ENCODE assay signal across 8 mouse cellular contexts in the genomic region with DNA sequence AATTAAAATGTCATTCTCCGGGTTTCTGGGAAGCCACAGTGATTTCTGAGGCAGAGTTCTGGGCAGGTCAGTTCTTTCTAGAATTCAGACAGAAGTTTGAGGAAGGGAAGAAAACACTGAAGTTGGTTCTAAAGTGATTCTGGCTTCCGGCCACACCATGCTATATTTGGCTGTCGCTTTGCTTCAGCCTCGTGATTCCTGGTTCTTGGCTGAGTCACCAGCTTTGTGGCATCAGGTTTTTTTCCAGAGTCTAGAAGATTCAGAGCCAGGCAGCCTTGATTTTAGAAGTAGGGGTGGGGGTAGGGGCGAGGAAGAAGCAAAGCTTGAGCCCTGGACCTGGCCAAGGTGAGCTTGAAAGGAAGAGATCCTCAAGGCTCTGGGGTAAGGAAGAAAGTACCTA. TPM values are rescaled to one million over a fixed set of nuclear protein-coding genes. Genes with fewer than 3 reads are reported as not detected.
A peak's percentile ranks its signal among the peaks of the same experiment; 100 is the strongest.
DNase-seq lines count a peak whose midpoint lies in the region; ATAC-seq and TF ChIP-seq lines count a peak whose summit lies in the region.

No protein-coding gene starts in this region.

- H3K4me3 ChIP-seq in hindbrain, embryonic 10.5 days, result no peak overlapping the region
- H3K4me3 ChIP-seq in hindbrain, embryonic 11.5 days (ENCODE audit: low read depth, low read length), result no peak overlapping the region
- H3K4me3 ChIP-seq in bone marrow, adult 2 months (replicated peaks; ENCODE audit: control insufficient read depth, low read depth, low read length), result no peak overlapping the region
- no peak overlapping the region for H3K4me3 ChIP-seq in hindbrain, embryonic 16.5 days (ENCODE audit: low read length)
- H3K4me3 ChIP-seq in macrophage (ENCODE audit: inconsistent target), result peak overlapping the region; percentile 33

- no peak overlapping the region for H3K4me2 ChIP-seq in hindbrain, embryonic 11.5 days (replicated peaks; ENCODE audit: low read depth, low read length)
- H3K4me2 ChIP-seq in hindbrain, embryonic 16.5 days (ENCODE audit: low read length), result no peak overlapping the region

- peaks cover 42% of the 10 kb centered on the region for H3K79me2 ChIP-seq in macrophage (ENCODE audit: inconsistent target)

- H3K4me1 ChIP-seq in hindbrain, embryonic 10.5 days (replicated peaks), result peaks cover 45% of the 10 kb centered on the region
- H3K4me1 ChIP-seq in hindbrain, embryonic 11.5 days (replicated peaks; ENCODE audit: control insufficient read depth, insufficient read depth, low read length), result peaks cover 18% of the 10 kb centered on the region
- H3K4me1 ChIP-seq in bone marrow, adult 2 months (ENCODE audit: control insufficient read depth, insufficient read depth, low read length), result peaks cover 1% of the 10 kb centered on the region; the same call in 1 of the 2 replicates
- peaks cover 27% of the 10 kb centered on the region for H3K4me1 ChIP-seq in hindbrain, embryonic 16.5 days (ENCODE audit: control insufficient read depth, insufficient read depth, low read depth, low read length)

- no peak for ATAC-seq in hindbrain, embryonic 11.5 days (ENCODE audit: low FRiP score)
- no peak for ATAC-seq in hindbrain, embryonic 16.5 days
- no peak for ATAC-seq in megakaryocyte progenitor cell, adult 5-6 weeks (replicated peaks; ENCODE audit: poor library complexity)

- H3K9me3 ChIP-seq in hindbrain, embryonic 10.5 days, result no peaks in the 10 kb centered on the region
- H3K9me3 ChIP-seq in hindbrain, embryonic 11.5 days (ENCODE audit: control insufficient read depth, low read length), result no peaks in the 10 kb centered on the region
- no peaks in the 10 kb centered on the region for H3K9me3 ChIP-seq in hindbrain, embryonic 16.5 days (ENCODE audit: control insufficient read depth, low read length)

- H3K27ac ChIP-seq in hindbrain, embryonic 10.5 days, result peak overlapping the region; percentile 98
- no peak overlapping the region for H3K27ac ChIP-seq in hindbrain, embryonic 11.5 days (ENCODE audit: low read depth, low read length)
- H3K27ac ChIP-seq in bone marrow, adult 2 months (ENCODE audit: control insufficient read depth, insufficient read depth, low read depth, low read length, poor library complexity), result peak overlapping the region; percentile 81
- H3K27ac ChIP-seq in hindbrain, embryonic 16.5 days (ENCODE audit: low read depth, low read length), result peak overlapping the region; percentile 41
- peak overlapping the region; percentile 100 for H3K27ac ChIP-seq in macrophage

- peaks cover 13% of the 10 kb centered on the region for H3K36me3 ChIP-seq in hindbrain, embryonic 10.5 days
- H3K36me3 ChIP-seq in hindbrain, embryonic 11.5 days (ENCODE audit: control insufficient read depth, insufficient read depth, low read length), result no peaks in the 10 kb centered on the region
- no peaks in the 10 kb centered on the region for H3K36me3 ChIP-seq in hindbrain, embryonic 16.5 days (ENCODE audit: control insufficient read depth, insufficient read depth, low read length)
- H3K36me3 ChIP-seq in macrophage (ENCODE audit: inconsistent target), result no peaks in the 10 kb centered on the region

- no peak for TF ChIP-seq POLR2A in bone marrow, adult 2 months (IDR thresholded peaks at IDR 0.05; ENCODE audit: borderline replicate concordance, control insufficient read depth, low read depth, low read length)

- 91% methylated on average over 5 of the region's 5 CpGs for WGBS in hindbrain, embryonic 10.5 days
- 94% methylated on average over 5 of the region's 5 CpGs for WGBS in hindbrain, embryonic 11.5 days
- WGBS in bone marrow, adult 2 months, result 10% methylated on average over 5 of the region's 5 CpGs
- 66% methylated on average over 5 of the region's 5 CpGs for WGBS in hindbrain, embryonic 16.5 days
- 0% methylated on average over 3 of the region's 5 CpGs for WGBS in macrophage (ENCODE audit: missing documents)

- H3K9ac ChIP-seq in hindbrain, embryonic 11.5 days (ENCODE audit: low read depth, low read length), result no peak overlapping the region
- H3K9ac ChIP-seq in hindbrain, embryonic 16.5 days (ENCODE audit: low read depth, low read length), result no peak overlapping the region

- no peaks in the 10 kb centered on the region for H3K27me3 ChIP-seq in hindbrain, embryonic 10.5 days (ENCODE audit: insufficient read depth, poor library complexity, severe bottlenecking)
- no peaks in the 10 kb centered on the region for H3K27me3 ChIP-seq in hindbrain, embryonic 11.5 days (ENCODE audit: control insufficient read depth, insufficient read depth, low read length)
- no peaks in the 10 kb centered on the region for H3K27me3 ChIP-seq in hindbrain, embryonic 16.5 days (replicated peaks; ENCODE audit: control insufficient read depth, insufficient read depth, low read length)

- DNase-seq in hindbrain, embryonic 10.5 days (ENCODE audit: low spot score), result no peak
- DNase-seq in hindbrain, embryonic 11.5 days (ENCODE audit: low spot score), result no peak
- DNase-seq in frontal cortex, postnatal 36 days (ENCODE audit: low spot score in 2 of 2), result peak; percentile 86 to 95
- DNase-seq in left cerebral cortex, adult 11 months (ENCODE audit: low spot score), result peak; percentile 79

- TF ChIP-seq CTCF in bone marrow, adult 2 months (IDR thresholded peaks at IDR 0.05; ENCODE audit: control insufficient read depth, insufficient read depth, low read length), result no peak

RNA-seq across cellular contexts. Expression of a gene that starts 1.6 kb away (rescaled TPM):
- polyA plus RNA-seq in hindbrain, embryonic 10.5 days (2016; fragmentation: Nextera tagmentation; extraction: Ambion mirVana), result 928 and 1,134 TPM in 2 replicates
- polyA plus RNA-seq in hindbrain, embryonic 11.5 days (2014; fragmentation: Nextera tagmentation; extraction: Ambion mirVana), result 1,074 and 1,099 TPM in 2 replicates
- polyA plus RNA-seq in bone marrow, adult 2 months (2011; ENCODE audit: insufficient read depth, insufficient read length, low replicate concordance, missing spikeins), result 98.4 and 168 TPM in 2 replicates
- 1,508 and 1,522 TPM in 2 replicates for polyA plus RNA-seq in hindbrain, embryonic 16.5 days (2015; fragmentation: Nextera tagmentation; extraction: Ambion mirVana)
- 100 to 1,000 TPM in 23 of 26 experiments, 10 to 100 TPM in 3; 63.9 to 507 (median 213) TPM for total RNA-seq in macrophage (2018; cell fraction: chromatin; rRNA removed)
- total RNA-seq in macrophage (2018; cell fraction: cytosol; rRNA removed), result 1,000 to 10,000 TPM in 21 of 26 experiments, 100 to 1,000 TPM in 5; 601 to 2,041 (median 1,305) TPM
- total RNA-seq in macrophage (2018; cell fraction: nucleus; rRNA removed), result 100 to 1,000 TPM; 220 to 953 (median 671) TPM
- polyA plus RNA-seq in macrophage (2018), result 431 to 1,072 TPM (median 940 TPM) in 3 replicates
- total RNA-seq in megakaryocyte progenitor cell, adult 5-6 weeks (2015), result 172 and 201 TPM in 2 replicates
- total RNA-seq in megakaryocyte progenitor cell, adult 5-6 weeks (2017), result 204 and 293 TPM in 2 replicates

RNA-seq across cellular contexts. Expression of a gene that starts 2.5 kb away (rescaled TPM):
- 0.52 and 0.86 TPM in 2 replicates for polyA plus RNA-seq in hindbrain, embryonic 10.5 days (2016; fragmentation: Nextera tagmentation; extraction: Ambion mirVana)
- polyA plus RNA-seq in hindbrain, embryonic 11.5 days (2014; fragmentation: Nextera tagmentation; extraction: Ambion mirVana), result 0.59 TPM in 1 of 2 replicates, not detected in the other
- not detected in 2 replicates for polyA plus RNA-seq in bone marrow, adult 2 months (2011; ENCODE audit: insufficient read depth, insufficient read length, low replicate concordance, missing spikeins)
- 0.45 and 0.55 TPM in 2 replicates for polyA plus RNA-seq in hindbrain, embryonic 16.5 days (2015; fragmentation: Nextera tagmentation; extraction: Ambion mirVana)
- 1 to 10 TPM in 20 of 26 experiments, under 1 TPM in 5, not detected in 1; 0.41 to 6.7 (median 1.5) TPM for total RNA-seq in macrophage (2018; cell fraction: chromatin; rRNA removed)
- total RNA-seq in macrophage (2018; cell fraction: cytosol; rRNA removed), result under 1 TPM in 20 of 26 experiments, not detected in 6; 0.05 to 0.63 (median 0.18) TPM
- 10 to 100 TPM in 1 of 26 experiments, 1 to 10 TPM in 18, under 1 TPM in 4, not detected in 3; 0.60 to 10.9 (median 2.2) TPM for total RNA-seq in macrophage (2018; cell fraction: nucleus; rRNA removed)
- not detected in 3 replicates for polyA plus RNA-seq in macrophage (2018)
- not detected in 2 replicates for total RNA-seq in megakaryocyte progenitor cell, adult 5-6 weeks (2015)
- total RNA-seq in megakaryocyte progenitor cell, adult 5-6 weeks (2017), result 0.91 and 1.3 TPM in 2 replicates

RNA-seq across cellular contexts. Expression of a gene that starts 42.3 kb away (rescaled TPM):
- 19.2 and 21.0 TPM in 2 replicates for polyA plus RNA-seq in hindbrain, embryonic 10.5 days (2016; fragmentation: Nextera tagmentation; extraction: Ambion mirVana)
- polyA plus RNA-seq in hindbrain, embryonic 11.5 days (2014; fragmentation: Nextera tagmentation; extraction: Ambion mirVana), result 10.4 and 12.5 TPM in 2 replicates
- polyA plus RNA-seq in bone marrow, adult 2 months (2011; ENCODE audit: insufficient read depth, insufficient read length, low replicate concordance, missing spikeins), result 12.3 and 36.6 TPM in 2 replicates
- 10.2 and 12.0 TPM in 2 replicates for polyA plus RNA-seq in hindbrain, embryonic 16.5 days (2015; fragmentation: Nextera tagmentation; extraction: Ambion mirVana)
- 10 to 100 TPM in 21 of 26 experiments, 1 to 10 TPM in 5; 4.6 to 34.3 (median 17.3) TPM for total RNA-seq in macrophage (2018; cell fraction: chromatin; rRNA removed)
- 10 to 100 TPM in 6 of 26 experiments, 1 to 10 TPM in 20; 5.1 to 12.6 (median 8.3) TPM for total RNA-seq in macrophage (2018; cell fraction: cytosol; rRNA removed)
- total RNA-seq in macrophage (2018; cell fraction: nucleus; rRNA removed), result 10 to 100 TPM in 10 of 26 experiments, 1 to 10 TPM in 16; 5.9 to 22.3 (median 9.2) TPM
- polyA plus RNA-seq in macrophage (2018), result 6.9 to 16.2 TPM (median 11.8 TPM) in 3 replicates
- total RNA-seq in megakaryocyte progenitor cell, adult 5-6 weeks (2015), result 18.9 and 20.0 TPM in 2 replicates
- total RNA-seq in megakaryocyte progenitor cell, adult 5-6 weeks (2017), result 47.9 and 56.5 TPM in 2 replicates

RNA-seq across cellular contexts. Expression of a gene that starts 49.8 kb away (rescaled TPM):
- 46.9 and 53.8 TPM in 2 replicates for polyA plus RNA-seq in hindbrain, embryonic 10.5 days (2016; fragmentation: Nextera tagmentation; extraction: Ambion mirVana)
- polyA plus RNA-seq in hindbrain, embryonic 11.5 days (2014; fragmentation: Nextera tagmentation; extraction: Ambion mirVana), result 30.1 and 30.8 TPM in 2 replicates
- polyA plus RNA-seq in bone marrow, adult 2 months (2011; ENCODE audit: insufficient read depth, insufficient read length, low replicate concordance, missing spikeins), result 4.1 and 9.4 TPM in 2 replicates
- polyA plus RNA-seq in hindbrain, embryonic 16.5 days (2015; fragmentation: Nextera tagmentation; extraction: Ambion mirVana), result 40.2 and 42.5 TPM in 2 replicates
- 1 to 10 TPM in 13 of 26 experiments, under 1 TPM in 12, not detected in 1; 0.17 to 5.0 (median 1.0) TPM for total RNA-seq in macrophage (2018; cell fraction: chromatin; rRNA removed)
- 1 to 10 TPM; 1.5 to 8.9 (median 3.8) TPM for total RNA-seq in macrophage (2018; cell fraction: cytosol; rRNA removed)
- total RNA-seq in macrophage (2018; cell fraction: nucleus; rRNA removed), result 1 to 10 TPM; 1.1 to 8.5 (median 2.7) TPM
- 3.6 to 7.6 TPM (median 5.6 TPM) in 3 replicates for polyA plus RNA-seq in macrophage (2018)
- 53.2 and 60.7 TPM in 2 replicates for total RNA-seq in megakaryocyte progenitor cell, adult 5-6 weeks (2015)
- total RNA-seq in megakaryocyte progenitor cell, adult 5-6 weeks (2017), result 27.7 and 31.0 TPM in 2 replicates

RNA-seq across cellular contexts. Expression of a gene that starts 50.7 kb away (rescaled TPM):
- 41.2 and 43.6 TPM in 2 replicates for polyA plus RNA-seq in hindbrain, embryonic 10.5 days (2016; fragmentation: Nextera tagmentation; extraction: Ambion mirVana)
- 20.4 and 22.6 TPM in 2 replicates for polyA plus RNA-seq in hindbrain, embryonic 11.5 days (2014; fragmentation: Nextera tagmentation; extraction: Ambion mirVana)
- polyA plus RNA-seq in bone marrow, adult 2 months (2011; ENCODE audit: insufficient read depth, insufficient read length, low replicate concordance, missing spikeins), result 24.6 and 26.9 TPM in 2 replicates
- polyA plus RNA-seq in hindbrain, embryonic 16.5 days (2015; fragmentation: Nextera tagmentation; extraction: Ambion mirVana), result 55.3 and 62.6 TPM in 2 replicates
- 100 to 1,000 TPM in 4 of 26 experiments, 10 to 100 TPM in 21, 1 to 10 TPM in 1; 8.4 to 109 (median 52.5) TPM for total RNA-seq in macrophage (2018; cell fraction: chromatin; rRNA removed)
- total RNA-seq in macrophage (2018; cell fraction: cytosol; rRNA removed), result 10 to 100 TPM; 43.9 to 88.4 (median 58.6) TPM
- 100 to 1,000 TPM in 2 of 26 experiments, 10 to 100 TPM in 24; 21.7 to 129 (median 52.7) TPM for total RNA-seq in macrophage (2018; cell fraction: nucleus; rRNA removed)
- 80.8 to 94.6 TPM (median 83.7 TPM) in 3 replicates for polyA plus RNA-seq in macrophage (2018)
- 58.9 and 60.4 TPM in 2 replicates for total RNA-seq in megakaryocyte progenitor cell, adult 5-6 weeks (2015)
- total RNA-seq in megakaryocyte progenitor cell, adult 5-6 weeks (2017), result 52.3 and 59.6 TPM in 2 replicates

Comparison
In these comparisons a context has a peak if more than half of its experiments do, and no peak if none do; other contexts are left out.
1. DNase-seq: peak in frontal cortex, postnatal 36 days (2 of 2) and left cerebral cortex, adult 11 months (single experiment); none in hindbrain, embryonic 10.5 days (single experiment) and hindbrain, embryonic 11.5 days (single experiment).